Mouse (Mus musculus) neutrophil, adult 5-6 weeks (primary cell): ENCODE data around the gene Swsap1. TPM values are rescaled to one million over a fixed set of nuclear protein-coding genes. Genes with fewer than 3 reads are reported as not detected.

Experiments
- ATAC-seq: fragments of 151-379, 151-347 bp; 2 replicates; pipeline ENCODE4 v1.8.0; 2017; ENCODE audit warnings: mild to moderate bottlenecking, moderate TSS enrichment; ENCODE audit not compliant: insufficient number of reproducible peaks, poor library complexity, low FRiP score, severe bottlenecking; ENCODE audit errors: extremely low read depth
- total RNA-seq: library from RNA; stranded (forward); fragments of 200-1000 nt; gene quantifications from 2 replicates; pipeline ENCODE4 v1.2.3, GENCODE M21; 2017

Gene Swsap1
- total RNA-seq, 1 experiment from 2014 or later, result 3.1 TPM

DNA sequence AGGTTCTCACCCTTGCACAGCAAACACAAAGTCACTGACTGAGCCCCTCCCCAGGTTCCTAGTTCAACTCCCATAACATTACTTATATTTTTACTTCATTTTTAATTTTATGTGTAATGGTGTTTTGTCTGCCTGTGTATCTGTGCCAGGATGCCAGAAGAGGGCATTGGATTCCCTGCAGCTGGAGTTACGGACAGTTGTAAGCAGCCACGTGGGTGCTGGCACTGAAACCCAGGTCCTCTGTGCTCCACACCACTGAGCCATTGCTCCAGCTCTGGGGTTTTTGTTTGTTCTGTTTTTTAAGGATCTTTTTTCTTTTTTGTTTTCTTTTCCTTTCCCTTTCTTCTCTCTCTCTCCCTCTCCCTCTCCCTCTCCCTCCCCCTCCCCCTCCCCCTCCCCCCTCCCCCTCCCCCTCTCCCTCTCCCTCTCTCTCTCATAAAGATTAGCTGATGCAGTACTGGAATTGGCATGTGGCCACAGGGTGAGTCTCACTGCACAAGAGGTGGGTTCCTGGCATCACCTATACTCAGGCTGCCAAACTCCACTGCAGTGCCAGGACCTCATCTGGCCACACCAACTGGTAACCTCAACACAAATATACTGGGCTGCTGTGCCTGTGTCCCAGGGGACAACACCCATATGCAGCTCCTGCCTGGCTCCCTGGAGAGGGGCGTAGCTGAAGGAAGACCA is 40.8 kb downstream of the Swsap1 start:
- ATAC-seq, result no peak

GRCm38 (mm10) chr9:22000296-22000695 is 44.7 kb downstream of the Swsap1 start:
- no peak for ATAC-seq

- ATAC-seq, result no peak
Observed at GRCm38 (mm10) chr9:22001633-22002032, 46.1 kb downstream of the Swsap1 start.

- peak; percentile 94 for ATAC-seq
Observed at GRCm38 (mm10) chr9:22002194-22003162, 46.9 kb downstream of the Swsap1 start, which contains the start of the genes Ccdc151 and Prkcsh. Gene Ccdc151 (minus strand): TSS chr9:22002634. Gene Prkcsh (plus strand): TSS chr9:22002806.

DNA sequence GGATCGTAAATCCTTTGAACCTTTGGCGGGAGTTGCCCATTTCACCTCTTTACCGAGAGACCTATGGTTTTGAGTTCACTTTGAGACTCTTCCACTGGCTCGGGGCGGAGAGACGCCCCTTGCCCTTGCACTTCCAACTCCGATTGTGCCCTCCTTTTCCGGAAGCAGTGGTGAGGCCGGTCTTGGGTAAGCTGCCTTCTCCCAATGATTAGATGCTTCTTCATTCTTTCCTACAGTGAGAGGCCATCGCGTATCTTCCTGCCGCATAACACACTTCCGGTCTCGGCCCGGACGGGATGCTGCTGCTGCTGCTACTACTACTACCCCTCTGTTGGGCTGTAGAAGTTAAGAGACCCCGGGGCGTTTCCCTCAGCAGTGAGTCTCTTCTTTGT is 47.6 kb downstream of the Swsap1 start:
- ATAC-seq, result no peak

DNA sequence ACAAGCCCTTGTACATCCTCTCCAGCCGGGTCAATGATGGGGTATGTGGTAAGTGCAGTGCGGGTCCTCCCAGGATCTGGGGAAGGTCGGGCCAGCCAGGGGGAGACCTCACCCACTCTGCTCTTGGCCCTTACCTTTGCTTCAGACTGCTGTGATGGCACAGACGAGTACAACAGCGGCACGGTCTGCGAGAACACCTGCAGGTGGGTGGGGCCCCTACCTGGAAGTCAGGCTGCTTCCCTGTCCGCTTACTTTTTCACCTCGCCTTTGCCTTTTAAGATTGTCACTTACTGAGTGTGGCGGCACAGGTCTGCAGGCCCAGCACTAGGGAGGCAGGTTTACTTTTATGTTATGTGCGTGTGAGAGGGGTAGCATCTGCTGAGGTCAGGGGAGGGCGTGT is 49.0 kb downstream of the Swsap1 start:
- ATAC-seq, result no peak

Other genes with a start within 250 kb of the Swsap1 start
- 8.6 and 10.0 TPM in 2 replicates for gene Ldlr, start 232.3 kb upstream of the Swsap1 start, total RNA-seq
- 2.7 and 5.2 TPM in 2 replicates for gene Spc24, start 195.5 kb upstream of the Swsap1 start, total RNA-seq
- gene Kank2, start 157.0 kb upstream of the Swsap1 start, total RNA-seq, result 0.23 TPM in 1 of 2 replicates, not detected in the other
- not detected in 2 replicates for gene Angptl8, start 120.2 kb upstream of the Swsap1 start, total RNA-seq
- 1.2 and 3.3 TPM in 2 replicates for gene Dock6, start 103.1 kb upstream of the Swsap1 start, total RNA-seq
- 17.1 and 20.0 TPM in 2 replicates for gene Rab3d, start 37.6 kb upstream of the Swsap1 start, total RNA-seq
- gene Ccdc159, start 28.3 kb upstream of the Swsap1 start, total RNA-seq, result not detected in 2 replicates
- gene Tmem205, start 28.2 kb upstream of the Swsap1 start, total RNA-seq, result 1.6 TPM in 1 of 2 replicates, not detected in the other
- gene Plppr2, start 18.7 kb upstream of the Swsap1 start, total RNA-seq, result 0.25 TPM in 1 of 2 replicates, not detected in the other
- not detected in 2 replicates for gene Epor, start 7.8 kb downstream of the Swsap1 start, total RNA-seq
- gene Rgl3, start 33.7 kb downstream of the Swsap1 start, total RNA-seq, result not detected in 2 replicates
- 0.49 TPM in 1 of 2 replicates, not detected in the other for gene Ccdc151, start 46.9 kb downstream of the Swsap1 start, total RNA-seq
- gene Prkcsh, start 47.1 kb downstream of the Swsap1 start, total RNA-seq, result 37.1 and 40.3 TPM in 2 replicates
- gene Elavl3, start 96.3 kb downstream of the Swsap1 start, total RNA-seq, result not detected in 2 replicates
- gene Gm49318, start 115.5 kb downstream of the Swsap1 start, total RNA-seq, result not detected in 2 replicates
- 13.5 and 18.5 TPM in 2 replicates for gene Zfp653, start 115.6 kb downstream of the Swsap1 start, total RNA-seq
- 10.1 and 14.0 TPM in 2 replicates for gene Ecsit, start 129.7 kb downstream of the Swsap1 start, total RNA-seq
- gene Cnn1, start 143.5 kb downstream of the Swsap1 start, total RNA-seq, result not detected in 2 replicates
- 27.4 and 27.9 TPM in 2 replicates for gene Elof1, start 161.4 kb downstream of the Swsap1 start, total RNA-seq
- 70.6 and 71.3 TPM in 2 replicates for gene Acp5, start 180.0 kb downstream of the Swsap1 start, total RNA-seq
- 13.0 and 16.6 TPM in 2 replicates for gene Pigyl, start 201.1 kb downstream of the Swsap1 start, total RNA-seq
- not detected in 2 replicates for gene Zfp872, start 232.3 kb downstream of the Swsap1 start, total RNA-seq